Mouse (Mus musculus) bone marrow, adult 2 months (tissue): ENCODE measurements around the gene Exoc6.

Source experiments
- CTCF ChIP-seq: fragments of 200-500 bp; IDR thresholded peaks from 2 replicates; pipeline ENCODE4 v1.5.1; 2011; ENCODE audit warnings: low read length, control low read depth; ENCODE audit not compliant: control insufficient read depth, insufficient read depth
- POLR2A ChIP-seq: fragments of 200-500 bp; IDR thresholded peaks from 2 replicates; pipeline ENCODE4 v1.6.1; 2011; ENCODE audit warnings: low read depth, mild to moderate bottlenecking, control low read depth, low read length, borderline replicate concordance; ENCODE audit not compliant: control insufficient read depth

- no peak for TF ChIP-seq POLR2A
- no peak for TF ChIP-seq CTCF
Measured at GRCm38 (mm10) chr19:37580438-37580837, 30.2 kb downstream of the Exoc6 start.
